Mouse (Mus musculus): Measurements from ENCODE around the gene Ccl12. TPM values are rescaled to one million over a fixed set of nuclear protein-coding genes. Genes with fewer than 3 reads are reported as not detected.

Ccl12 gene
- polyA plus RNA-seq, 1 experiment from 2014 or later = 6.4 TPM

DNA sequence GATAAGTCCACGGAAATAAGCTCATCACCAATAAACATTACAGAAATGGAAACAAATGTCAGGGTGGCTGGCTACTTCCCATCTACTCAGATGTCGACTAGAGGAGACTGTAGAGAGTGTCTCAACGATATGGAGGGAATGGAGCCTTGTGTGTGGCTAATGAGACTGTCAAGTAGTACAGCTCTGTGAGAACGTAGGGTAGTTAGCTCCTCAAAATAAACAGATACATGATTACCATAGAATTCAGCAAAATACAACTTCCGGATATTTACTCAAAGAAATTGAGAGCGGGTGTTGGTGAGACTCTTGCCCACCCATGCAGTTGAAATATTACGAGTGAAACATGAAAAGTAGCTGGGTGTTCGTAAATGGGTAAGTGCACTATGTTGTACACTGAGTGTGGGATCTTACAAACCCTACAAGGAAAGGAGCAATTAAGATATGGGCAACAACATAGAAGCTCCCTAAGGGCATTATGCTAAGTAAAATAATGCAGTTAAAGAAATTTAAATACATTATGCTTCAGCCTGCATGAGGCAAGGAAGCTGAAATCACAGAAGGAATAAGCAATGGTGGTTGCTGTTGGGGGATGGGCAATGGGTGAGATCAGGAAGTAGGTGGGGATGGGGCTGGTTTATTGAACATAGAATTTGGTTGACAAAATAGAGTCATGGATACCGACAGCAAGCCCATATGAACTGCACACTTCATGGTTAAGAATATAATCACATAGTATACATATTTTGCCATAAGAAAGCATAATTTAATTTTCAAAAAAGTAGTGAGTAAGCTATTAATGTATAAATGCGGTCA is 1.9 kb upstream of the Ccl12 start:
- DNase-seq (ENCODE audit: low spot score) (no peak), ATAC-seq (replicated peaks; ENCODE audit: low FRiP score, low read depth) (no peak)
- TF ChIP-seq CTCF (IDR thresholded peaks at IDR 0.05; ENCODE audit: low read depth) = no peak
- H3K9ac ChIP-seq (ENCODE audit: low read depth, low read length) = no peak overlapping the region
- WGBS = 77% methylated on average over 10 of the region's 10 CpGs
- no peak overlapping the region for H3K27ac ChIP-seq
- H3K4me1 ChIP-seq (replicated peaks; ENCODE audit: insufficient read depth, low read length) = no peaks in the 10 kb centered on the region
- H3K36me3 ChIP-seq (ENCODE audit: insufficient read depth, low read length) = no peaks in the 10 kb centered on the region
- H3K4me2 ChIP-seq (ENCODE audit: low read length) = no peak overlapping the region
- no peaks in the 10 kb centered on the region for H3K27me3 ChIP-seq (ENCODE audit: insufficient read depth, low read length)
- no peak overlapping the region for H3K4me3 ChIP-seq (replicated peaks; ENCODE audit: low read depth, low read length)
- no peaks in the 10 kb centered on the region for H3K9me3 ChIP-seq (replicated peaks; ENCODE audit: low read length)

DNA sequence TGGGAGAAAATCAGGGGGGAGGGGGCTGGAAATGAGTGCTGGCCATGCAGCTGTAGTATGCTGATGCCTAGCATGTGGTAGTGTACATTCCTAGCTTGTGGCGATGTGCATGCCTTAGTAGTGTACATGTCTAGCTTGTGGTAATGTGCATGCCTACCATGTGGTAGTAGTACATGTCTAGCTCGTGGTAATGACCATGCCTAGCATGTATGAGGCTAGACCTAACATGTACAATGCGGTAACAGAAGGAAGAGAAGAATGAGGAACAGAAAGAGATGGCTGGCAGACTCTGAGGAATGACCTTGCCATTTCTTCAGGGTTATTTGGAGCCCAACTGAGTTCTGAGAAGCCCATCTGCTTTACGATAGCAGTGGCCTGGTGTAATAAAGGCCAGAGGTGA is 558 bp upstream of the Ccl12 start:
- Histone ChIP-seq H3K4me3 (replicated peaks; ENCODE audit: low read depth, low read length) (no peak overlapping the region), H3K27ac (no peak overlapping the region), H3K9ac (ENCODE audit: low read depth, low read length) (no peak overlapping the region), H3K36me3 (ENCODE audit: insufficient read depth, low read length) (no peaks in the 10 kb centered on the region), H3K4me2 (ENCODE audit: low read length) (no peak overlapping the region), H3K27me3 (ENCODE audit: insufficient read depth, low read length) (no peaks in the 10 kb centered on the region), H3K4me1 (replicated peaks; ENCODE audit: insufficient read depth, low read length) (no peaks in the 10 kb centered on the region), H3K9me3 (replicated peaks; ENCODE audit: low read length) (no peaks in the 10 kb centered on the region)
- DNase-seq (ENCODE audit: low spot score) (no peak), ATAC-seq (replicated peaks; ENCODE audit: low FRiP score, low read depth) (no peak)
- no peak for TF ChIP-seq CTCF (IDR thresholded peaks at IDR 0.05; ENCODE audit: low read depth)
- 60% methylated on average over 4 of the region's 4 CpGs for WGBS

DNA sequence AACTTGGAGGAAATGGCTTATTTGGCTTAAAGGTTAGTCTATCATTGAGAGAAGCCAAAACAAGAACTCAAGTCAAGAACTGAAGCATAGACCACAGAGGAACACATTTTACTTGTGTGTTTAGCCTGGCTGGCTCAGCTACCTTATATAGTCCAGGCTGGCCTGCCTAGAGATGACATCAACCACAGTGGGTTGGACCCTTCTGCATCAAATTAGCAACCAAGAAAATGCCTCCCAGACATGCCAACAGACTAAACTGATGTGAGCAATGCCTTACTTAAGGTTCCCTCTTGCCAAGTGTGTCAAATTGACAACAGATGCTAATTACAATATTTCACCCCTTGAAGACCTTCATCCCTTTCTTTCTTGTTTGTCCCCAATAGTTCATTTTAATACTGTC is 8.0 kb downstream of the Ccl12 start:
- no peaks in the 10 kb centered on the region for H3K36me3 ChIP-seq (ENCODE audit: insufficient read depth, low read length)
- no peak for TF ChIP-seq CTCF (IDR thresholded peaks at IDR 0.05; ENCODE audit: low read depth)
- no peak overlapping the region for H3K4me3 ChIP-seq (replicated peaks; ENCODE audit: low read depth, low read length)
- no peaks in the 10 kb centered on the region for H3K27me3 ChIP-seq (ENCODE audit: insufficient read depth, low read length)
- H3K27ac ChIP-seq = no peak overlapping the region
- no peaks in the 10 kb centered on the region for H3K9me3 ChIP-seq (replicated peaks; ENCODE audit: low read length)
- no peak overlapping the region for H3K4me2 ChIP-seq (ENCODE audit: low read length)
- DNase-seq (ENCODE audit: low spot score) = no peak
- H3K4me1 ChIP-seq (replicated peaks; ENCODE audit: insufficient read depth, low read length) = no peaks in the 10 kb centered on the region
- no peak for ATAC-seq (replicated peaks; ENCODE audit: low FRiP score, low read depth)
- H3K9ac ChIP-seq (ENCODE audit: low read depth, low read length) = no peak overlapping the region

- H3K4me2 ChIP-seq (ENCODE audit: low read length) = no peak overlapping the region
- no peaks in the 10 kb centered on the region for H3K4me1 ChIP-seq (replicated peaks; ENCODE audit: insufficient read depth, low read length)
- no peak overlapping the region for H3K4me3 ChIP-seq (replicated peaks; ENCODE audit: low read depth, low read length)
- H3K9me3 ChIP-seq (replicated peaks; ENCODE audit: low read length) = no peaks in the 10 kb centered on the region
- TF ChIP-seq CTCF (IDR thresholded peaks at IDR 0.05; ENCODE audit: low read depth) = no peak
- DNase-seq (ENCODE audit: low spot score) (no peak), ATAC-seq (replicated peaks; ENCODE audit: low FRiP score, low read depth) (no peak)
- no peak overlapping the region for H3K27ac ChIP-seq
- WGBS = 43% methylated on average over 6 of the region's 6 CpGs
- H3K9ac ChIP-seq (ENCODE audit: low read depth, low read length) = no peak overlapping the region
- no peaks in the 10 kb centered on the region for H3K36me3 ChIP-seq (ENCODE audit: insufficient read depth, low read length)
- H3K27me3 ChIP-seq (ENCODE audit: insufficient read depth, low read length) = no peaks in the 10 kb centered on the region
Measured at GRCm38 (mm10) chr11:82110372-82111248, 9.0 kb downstream of the Ccl12 start.

GRCm38 (mm10) chr11:82114885-82115284 is 13.2 kb downstream of the Ccl12 start, which contains the start of gene Ccl8:
Gene Ccl8 (plus strand): TSS chr11:82115185.
- Histone ChIP-seq H3K9me3 (replicated peaks; ENCODE audit: low read length) (no peaks in the 10 kb centered on the region), H3K27ac (no peak within 1 kb of the TSS), H3K4me2 (ENCODE audit: low read length) (no peak within 1 kb of the TSS), H3K27me3 (ENCODE audit: insufficient read depth, low read length) (no peaks in the 10 kb centered on the region), H3K4me3 (replicated peaks; ENCODE audit: low read depth, low read length) (no peak within 1 kb of the TSS), H3K4me1 (replicated peaks; ENCODE audit: insufficient read depth, low read length) (no peaks in the 10 kb centered on the region), H3K9ac (ENCODE audit: low read depth, low read length) (no peak within 1 kb of the TSS), H3K36me3 (ENCODE audit: insufficient read depth, low read length) (no peaks in the 10 kb centered on the region)
- ATAC-seq (replicated peaks; ENCODE audit: low FRiP score, low read depth) = no peak
- no peak for TF ChIP-seq CTCF (IDR thresholded peaks at IDR 0.05; ENCODE audit: low read depth)
- WGBS = 90% methylated on average over 3 of the region's 3 CpGs
- no peak for DNase-seq (ENCODE audit: low spot score)

DNA sequence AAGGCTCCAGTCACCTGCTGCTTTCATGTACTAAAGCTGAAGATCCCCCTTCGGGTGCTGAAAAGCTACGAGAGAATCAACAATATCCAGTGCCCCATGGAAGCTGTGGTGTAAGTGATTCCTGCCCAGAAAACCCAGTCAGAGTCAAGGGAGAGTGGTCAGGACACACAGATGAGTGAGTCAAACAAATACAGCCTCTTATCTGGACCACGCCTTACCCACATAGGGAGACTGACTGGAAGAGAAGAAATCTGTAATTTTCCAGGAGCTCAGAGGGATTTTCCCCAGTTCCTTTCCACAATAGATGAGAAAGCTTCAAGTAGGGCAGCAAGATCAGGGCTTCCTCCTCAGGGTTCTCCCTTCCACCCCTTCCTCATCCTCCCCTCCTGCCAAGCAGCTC is 14.4 kb downstream of the Ccl12 start:
- no peak overlapping the region for H3K4me3 ChIP-seq (replicated peaks; ENCODE audit: low read depth, low read length)
- 86% methylated on average over 3 of the region's 3 CpGs for WGBS
- H3K4me2 ChIP-seq (ENCODE audit: low read length) = no peak overlapping the region
- H3K9me3 ChIP-seq (replicated peaks; ENCODE audit: low read length) = no peaks in the 10 kb centered on the region
- H3K27me3 ChIP-seq (ENCODE audit: insufficient read depth, low read length) = no peaks in the 10 kb centered on the region
- no peak for TF ChIP-seq CTCF (IDR thresholded peaks at IDR 0.05; ENCODE audit: low read depth)
- DNase-seq (ENCODE audit: low spot score) (no peak), ATAC-seq (replicated peaks; ENCODE audit: low FRiP score, low read depth) (no peak)
- no peak overlapping the region for H3K9ac ChIP-seq (ENCODE audit: low read depth, low read length)
- no peaks in the 10 kb centered on the region for H3K36me3 ChIP-seq (ENCODE audit: insufficient read depth, low read length)
- H3K27ac ChIP-seq = no peak overlapping the region
- H3K4me1 ChIP-seq (replicated peaks; ENCODE audit: insufficient read depth, low read length) = no peaks in the 10 kb centered on the region
